Mouse (Mus musculus) heart, adult 2 months (tissue): ENCODE measurements at regions not wholly inside any gene's neighbourhood (a gene's known extent, or its start where the extent isn't known, plus 50 kb on each side); places are given as distances from the start of the nearest gene placed in this dataset.

ENCODE experiments used
- DNase-seq, 2 experiments: peaks; one replicate each; pipeline ENCODE4 v3.0.0; 2021
- H3K27ac ChIP-seq: fragments of 200-600 bp; 2 replicates; pipeline ENCODE4 v1.8.1; 2022
- H3K27me3 ChIP-seq: fragments of 200-500 bp; 2 replicates; pipeline ENCODE4 v1.6.1; 2012; ENCODE audit warnings: mild to moderate bottlenecking, low read length, inconsistent platforms, mixed read lengths; ENCODE audit not compliant: control insufficient read depth, insufficient read depth
- H3K36me3 ChIP-seq: fragments of 200-500 bp; 2 replicates; pipeline ENCODE4 v1.6.1; 2012; ENCODE audit warnings: low read length, inconsistent platforms; ENCODE audit not compliant: control insufficient read depth, insufficient read depth
- H3K4me1 ChIP-seq: fragments of 200-500 bp; 2 replicates; pipeline ENCODE4 v1.6.1; 2011; ENCODE audit warnings: low read length; ENCODE audit not compliant: control insufficient read depth, insufficient read depth
- H3K4me3 ChIP-seq: fragments of 200-600 bp; 2 replicates; pipeline ENCODE4 v1.8.1; 2022
- H3K79me2 ChIP-seq: fragments of 200-500 bp; replicated peaks from 2 replicates; pipeline ENCODE4 v1.6.1; 2012; ENCODE audit warnings: mild to moderate bottlenecking, inconsistent platforms, low read length, moderate library complexity, mixed read lengths; ENCODE audit not compliant: control insufficient read depth, insufficient read depth
- H3K9ac ChIP-seq: fragments of 200-500 bp; 2 replicates; pipeline ENCODE4 v1.6.1; 2012; ENCODE audit warnings: low read depth, mild to moderate bottlenecking, control low read depth, inconsistent platforms, low read length, mixed read lengths
- CTCF ChIP-seq: fragments of 200-600 bp; IDR thresholded peaks from 2 replicates; pipeline ENCODE4 v1.8.1; 2022; ENCODE audit warnings: antibody characterized with exemption, mild to moderate bottlenecking, moderate library complexity
- EP300 ChIP-seq: fragments of 200-500 bp; IDR thresholded peaks from 2 replicates; pipeline ENCODE4 v1.6.1; 2011; ENCODE audit warnings: low read depth, low read length, control low read depth; ENCODE audit not compliant: insufficient read depth
- POLR2A ChIP-seq: fragments of 200-500 bp; IDR thresholded peaks from 2 replicates; pipeline ENCODE4 v1.6.1; 2011; ENCODE audit warnings: mild to moderate bottlenecking, low read depth, low read length, control low read depth; ENCODE audit not compliant: insufficient read depth
- WGBS: fragments of 180-500 bp; shearing (Covaris S2); methylation state at CpG from one replicate; pipeline ENCODE4 v1.1.7; 2018; 5-methylcytosine and 5-hydroxymethylcytosine counted together
- intact Hi-C: fragments of 180-260 bp; cut with DNase I; formaldehyde crosslinking; loops from one replicate; pipeline ENCODE4 v1.15.1; 2025

- intact Hi-C loops = no loop called here
- no peaks in the 10 kb centered on the region for H3K4me1 ChIP-seq
- H3K79me2 ChIP-seq = no peaks in the 10 kb centered on the region
- H3K4me3 ChIP-seq = no peak overlapping the region
- no peak for TF ChIP-seq CTCF
- TF ChIP-seq POLR2A = no peak
- TF ChIP-seq EP300 = no peak
- H3K9ac ChIP-seq = no peak overlapping the region
- DNase-seq = no peak
- no peaks in the 10 kb centered on the region for H3K36me3 ChIP-seq
- 78% methylated on average over 3 of the region's 3 CpGs for WGBS
- no peaks in the 10 kb centered on the region for H3K27me3 ChIP-seq
- H3K27ac ChIP-seq = no peak overlapping the region
These were observed 250.8 kb downstream of the Casp12 start for GRCm38 (mm10) chr9:5595891-5596635.

GRCm38 (mm10) chr9:5604019-5604418, 258.8 kb downstream of the Casp12 start:
- intact Hi-C loops = no loop called here
- 20% methylated on average over 1 of the region's 1 CpGs for WGBS

GRCm38 (mm10) chr9:5605015-5605414, 259.8 kb downstream of the Casp12 start:
- Histone ChIP-seq H3K27ac (no peak overlapping the region), H3K36me3 (no peaks in the 10 kb centered on the region), H3K79me2 (no peaks in the 10 kb centered on the region), H3K4me1 (no peaks in the 10 kb centered on the region), H3K27me3 (no peaks in the 10 kb centered on the region), H3K9ac (no peak overlapping the region), H3K4me3 (no peak overlapping the region)
- TF ChIP-seq POLR2A (no peak), CTCF (no peak), EP300 (no peak)
- intact Hi-C loops = no loop called here
- no peak for DNase-seq

More at GRCm38 (mm10) chr9:5604019-5604418, 258.8 kb downstream of the Casp12 start:
- Histone ChIP-seq H3K4me1 (no peaks in the 10 kb centered on the region), H3K36me3 (no peaks in the 10 kb centered on the region), H3K4me3 (no peak overlapping the region), H3K9ac (no peak overlapping the region), H3K27me3 (no peaks in the 10 kb centered on the region), H3K79me2 (no peaks in the 10 kb centered on the region), H3K27ac (no peak overlapping the region)
- DNase-seq = no peak
- TF ChIP-seq CTCF = no peak

- Histone ChIP-seq H3K27me3 (no peaks in the 10 kb centered on the region), H3K4me1 (no peaks in the 10 kb centered on the region), H3K27ac (no peak overlapping the region), H3K9ac (no peak overlapping the region), H3K4me3 (no peak overlapping the region), H3K36me3 (no peaks in the 10 kb centered on the region), H3K79me2 (no peaks in the 10 kb centered on the region)
- WGBS = 89% methylated on average over 17 of the region's 17 CpGs
- TF ChIP-seq POLR2A (no peak), EP300 (no peak), CTCF (no peak)
- intact Hi-C loops = no loop called here
- no peak for DNase-seq
These were observed 271.5 kb downstream of the Casp12 start for GRCm38 (mm10) chr9:5616725-5617124.

GRCm38 (mm10) chr9:5623396-5623795, 278.2 kb downstream of the Casp12 start:
- DNase-seq = no peak
- Histone ChIP-seq H3K9ac (no peak overlapping the region), H3K27me3 (no peaks in the 10 kb centered on the region), H3K36me3 (no peaks in the 10 kb centered on the region), H3K27ac (no peak overlapping the region), H3K4me1 (no peaks in the 10 kb centered on the region), H3K4me3 (no peak overlapping the region), H3K79me2 (no peaks in the 10 kb centered on the region)
- intact Hi-C loops = no loop called here
- no peak for TF ChIP-seq EP300
- no peak for TF ChIP-seq CTCF
- no peak for TF ChIP-seq POLR2A
- WGBS = 73% methylated on average over 2 of the region's 2 CpGs

GRCm38 (mm10) chr9:5627521-5627920, 282.3 kb downstream of the Casp12 start:
- 49% methylated on average over 1 of the region's 1 CpGs for WGBS
- no peak overlapping the region for H3K9ac ChIP-seq
- no peaks in the 10 kb centered on the region for H3K36me3 ChIP-seq
- H3K4me1 ChIP-seq = no peaks in the 10 kb centered on the region
- no peaks in the 10 kb centered on the region for H3K79me2 ChIP-seq
- H3K4me3 ChIP-seq = no peak overlapping the region
- TF ChIP-seq EP300 (no peak), CTCF (no peak), POLR2A (no peak)
- H3K27me3 ChIP-seq = no peaks in the 10 kb centered on the region
- no peak overlapping the region for H3K27ac ChIP-seq
- intact Hi-C loops = no loop called here
- DNase-seq = no peak
